Mouse (Mus musculus) spleen, postnatal 10 days (tissue): ENCODE data around the gene Rps6ka4.
A peak's percentile ranks its signal among the peaks of the same experiment; 100 is the strongest.

Experiments
- DNase-seq, 2 experiments: peaks; one replicate each; pipeline ENCODE4 v3.0.0; 2021 to 2022; ENCODE audit warnings: low spot score in 2 of 2

The Rps6ka4 gene

DNA sequence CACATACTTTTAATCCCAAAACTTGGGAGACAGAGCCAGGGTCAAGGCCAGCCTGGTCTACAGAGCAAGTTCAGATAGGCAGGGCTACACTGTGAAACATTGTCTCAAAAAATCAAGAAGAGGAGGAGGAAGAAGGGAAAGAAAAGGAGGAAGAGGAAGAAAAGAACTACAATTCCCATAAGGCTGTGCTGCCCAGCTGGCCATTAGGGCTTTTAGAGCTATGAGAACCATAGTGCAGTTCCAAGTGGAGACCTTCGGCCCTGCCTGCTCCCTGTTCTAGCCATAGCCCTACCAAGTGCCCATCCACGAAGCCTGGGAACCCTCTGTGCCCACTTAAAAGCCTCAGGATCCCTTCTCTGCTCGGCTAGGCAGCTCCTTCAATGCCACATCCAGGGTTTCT is 11.1 kb upstream of the Rps6ka4 start:
- no peak for DNase-seq

DNA sequence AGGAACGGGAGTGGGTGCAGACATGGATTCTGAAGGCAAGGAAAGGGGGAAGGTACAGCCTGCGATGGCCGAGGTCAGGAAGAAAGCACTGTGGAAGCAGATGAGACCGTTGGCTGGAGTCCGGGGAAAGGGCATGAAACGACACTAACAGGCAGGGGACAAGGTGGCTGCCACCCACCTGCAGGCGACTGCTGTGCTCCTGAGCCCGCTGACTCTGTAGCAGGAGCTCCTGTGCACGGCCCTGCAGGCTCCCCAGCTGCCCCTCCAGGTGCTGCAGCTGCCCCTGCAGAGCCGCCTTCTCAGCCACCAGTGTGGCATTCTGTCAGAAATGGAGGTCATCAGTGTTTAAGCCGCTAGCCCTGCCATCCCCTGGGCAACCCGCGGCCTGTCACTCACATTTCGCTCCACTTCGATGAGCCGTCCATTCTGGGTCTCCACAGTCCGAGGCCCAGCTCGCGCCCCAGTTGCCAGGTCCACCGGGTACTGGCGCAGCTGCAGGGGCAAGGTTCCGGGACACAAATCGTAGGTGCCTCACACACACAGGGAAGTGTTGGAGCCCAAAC is 9.2 kb upstream of the Rps6ka4 start:
- DNase-seq = no peak

DNA sequence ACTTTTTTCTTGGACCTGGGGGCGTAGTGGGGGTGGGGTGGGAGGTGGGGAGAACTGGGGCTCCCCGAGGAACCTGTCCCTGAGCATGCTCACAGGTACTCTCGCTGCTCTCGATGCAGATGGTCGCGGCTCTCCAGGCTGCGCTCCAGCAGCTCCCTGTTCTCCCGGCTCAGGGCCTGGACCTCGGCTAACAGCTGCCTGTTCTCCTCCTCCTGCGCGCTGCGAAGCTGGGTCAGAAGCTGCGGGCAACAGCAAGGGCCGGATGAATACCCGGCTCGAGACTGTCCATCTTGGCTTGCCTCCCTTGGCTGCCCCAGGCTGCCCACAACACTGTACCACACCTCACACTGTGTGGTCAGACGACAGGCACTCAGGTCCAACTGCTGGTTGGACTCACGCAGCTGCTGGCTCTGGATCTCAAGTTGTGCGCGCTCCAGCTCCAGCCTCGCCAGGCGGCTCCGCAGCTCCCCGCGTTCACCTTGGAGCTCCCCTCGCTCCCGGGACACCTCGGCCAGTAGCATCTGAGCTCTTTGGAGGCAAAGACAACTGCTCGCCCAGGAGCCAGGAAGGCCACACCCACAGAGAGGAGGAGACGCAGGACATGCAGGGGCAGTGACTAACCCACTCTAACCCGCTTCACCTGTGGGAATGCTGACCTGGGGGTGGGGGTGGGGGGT is 7.5 kb upstream of the Rps6ka4 start:
- no peak for DNase-seq

DNA sequence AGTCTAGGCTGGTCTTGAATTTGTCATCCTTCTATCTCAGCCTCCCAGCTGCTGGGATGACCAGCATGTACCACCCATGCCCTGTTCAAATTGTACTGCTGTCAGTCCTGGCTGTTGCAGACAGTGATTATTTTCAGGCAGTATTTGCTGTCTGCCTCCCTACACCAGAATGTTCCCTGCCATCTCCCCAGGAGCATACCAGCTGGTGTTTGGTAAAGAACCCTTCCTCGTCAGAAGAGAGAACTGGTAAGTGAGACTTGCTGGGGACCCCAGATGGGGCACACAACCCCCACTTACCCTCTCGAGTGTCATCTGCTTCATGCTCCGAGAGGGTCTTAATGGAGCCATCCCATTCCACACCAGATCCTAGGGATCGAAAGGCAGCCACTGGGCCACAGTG is 5.6 kb upstream of the Rps6ka4 start:
- no peak for DNase-seq

DNA sequence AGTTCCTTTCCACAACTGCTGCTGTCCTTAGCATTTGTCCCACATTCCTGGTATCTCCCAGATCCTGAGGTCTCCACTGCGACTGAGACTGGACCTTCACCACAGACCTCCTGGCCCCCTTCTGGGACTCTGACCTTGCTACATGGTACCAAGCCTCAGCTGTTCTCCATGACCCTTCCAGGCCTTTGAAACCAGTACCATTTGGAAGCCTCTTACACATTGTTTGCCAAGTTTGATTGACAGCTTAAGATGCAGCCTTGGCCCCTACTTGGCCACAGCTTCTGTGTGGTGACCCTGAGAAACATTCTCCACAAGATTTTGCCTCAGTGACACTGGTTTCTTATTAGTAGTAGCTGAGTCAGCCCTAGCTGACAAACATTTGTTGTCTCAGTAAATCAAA is 1.9 kb upstream of the Rps6ka4 start:
- no peak for DNase-seq

DNA sequence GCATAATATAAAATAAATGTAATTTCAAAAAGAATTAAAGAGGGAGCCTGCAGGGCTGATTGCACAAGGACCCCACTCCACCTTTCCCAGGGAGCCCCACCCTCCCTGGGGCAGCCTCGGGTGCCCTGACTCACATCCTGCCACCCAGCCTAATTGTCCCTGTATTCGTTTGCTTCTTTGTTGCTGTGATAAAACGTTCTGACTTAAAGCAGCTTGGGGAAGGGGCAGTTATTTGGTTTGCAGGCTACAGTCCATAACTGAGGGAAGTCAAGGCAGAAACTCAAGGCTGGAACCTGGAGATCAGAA is 809 bp upstream of the Rps6ka4 start:
- DNase-seq = no peak

DNA sequence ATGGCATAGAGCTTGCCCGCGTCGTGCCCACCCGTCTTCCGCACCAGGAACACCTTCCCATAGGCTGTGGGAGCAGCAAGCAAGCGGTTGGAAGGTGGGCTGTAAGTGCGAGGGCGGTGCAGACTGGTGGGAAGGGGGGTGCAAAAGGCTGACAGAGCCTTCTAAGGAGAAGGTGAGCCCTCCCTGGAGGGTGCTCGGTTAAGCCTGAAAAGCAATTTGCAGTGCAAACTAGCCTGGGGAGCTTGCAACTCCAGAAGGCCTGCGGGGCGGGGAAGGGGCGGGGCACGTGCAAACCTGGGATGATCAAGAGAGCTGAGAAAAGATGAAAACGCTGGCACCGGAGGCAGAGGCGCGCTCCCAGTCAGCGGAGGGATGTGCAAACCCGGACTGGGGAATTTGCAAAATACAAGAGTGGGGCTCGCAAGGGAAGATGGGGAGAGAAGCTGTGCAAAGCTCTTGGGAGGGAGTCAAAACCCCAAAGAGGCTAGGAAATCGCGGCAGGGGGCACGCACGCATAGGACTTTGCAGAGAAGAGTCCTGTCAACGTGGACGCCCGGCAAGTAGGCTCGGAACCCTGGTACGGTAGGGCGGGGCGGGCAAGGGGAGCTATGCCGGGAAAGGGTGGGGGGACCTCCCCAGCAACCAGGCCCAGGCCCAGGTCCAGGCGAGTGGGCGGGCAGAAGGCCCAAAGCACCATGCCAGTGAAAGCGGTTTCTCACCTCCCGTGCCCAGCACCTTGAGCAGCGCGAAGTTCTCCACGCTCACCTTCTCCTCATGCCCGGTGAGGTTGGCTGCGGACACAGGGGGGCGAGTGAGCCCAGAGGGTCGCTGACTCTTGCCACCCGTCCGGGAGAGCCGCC is 591 bp downstream of the Rps6ka4 start:
- peak; percentile 22 to 40 for DNase-seq

DNA sequence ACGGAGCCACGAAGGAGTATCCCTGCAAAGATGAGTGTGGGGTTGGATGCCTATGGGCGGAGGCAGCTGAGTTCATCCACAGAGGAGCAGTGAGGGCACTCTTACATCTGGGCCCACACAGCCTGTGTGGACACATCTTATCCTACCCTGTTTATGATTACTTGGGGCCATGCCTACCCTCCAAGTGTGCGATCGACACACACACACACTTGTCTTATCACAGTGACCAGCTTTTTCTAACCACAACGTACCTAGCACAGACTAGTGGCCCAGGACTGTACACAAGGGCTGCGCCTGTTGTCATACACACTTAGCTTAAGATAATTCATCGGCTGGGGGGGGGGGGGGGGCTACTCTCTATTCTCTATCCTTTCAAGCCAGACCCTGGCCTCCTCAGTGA is 8.1 kb downstream of the Rps6ka4 start:
- no peak for DNase-seq

DNA sequence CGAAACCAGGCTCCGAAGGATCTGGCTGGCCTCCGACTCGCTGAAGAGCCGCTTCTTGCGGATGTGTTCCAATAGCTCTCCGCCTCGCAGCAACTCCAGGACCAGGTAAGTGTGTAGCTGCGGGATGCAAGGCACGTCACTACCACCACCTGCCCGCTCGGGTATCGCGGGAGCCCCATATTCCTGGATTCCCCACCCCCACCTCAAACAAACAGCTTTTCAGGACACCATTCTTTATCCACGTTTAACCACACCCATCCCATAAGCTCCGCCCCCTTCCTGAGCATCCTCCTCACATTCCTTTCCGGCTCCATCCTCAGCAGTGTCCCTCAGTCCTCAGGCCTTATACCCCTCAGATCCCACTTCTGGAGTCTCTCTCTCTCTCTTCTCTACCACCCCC is 9.1 kb downstream of the Rps6ka4 start:
- no peak for DNase-seq

DNA sequence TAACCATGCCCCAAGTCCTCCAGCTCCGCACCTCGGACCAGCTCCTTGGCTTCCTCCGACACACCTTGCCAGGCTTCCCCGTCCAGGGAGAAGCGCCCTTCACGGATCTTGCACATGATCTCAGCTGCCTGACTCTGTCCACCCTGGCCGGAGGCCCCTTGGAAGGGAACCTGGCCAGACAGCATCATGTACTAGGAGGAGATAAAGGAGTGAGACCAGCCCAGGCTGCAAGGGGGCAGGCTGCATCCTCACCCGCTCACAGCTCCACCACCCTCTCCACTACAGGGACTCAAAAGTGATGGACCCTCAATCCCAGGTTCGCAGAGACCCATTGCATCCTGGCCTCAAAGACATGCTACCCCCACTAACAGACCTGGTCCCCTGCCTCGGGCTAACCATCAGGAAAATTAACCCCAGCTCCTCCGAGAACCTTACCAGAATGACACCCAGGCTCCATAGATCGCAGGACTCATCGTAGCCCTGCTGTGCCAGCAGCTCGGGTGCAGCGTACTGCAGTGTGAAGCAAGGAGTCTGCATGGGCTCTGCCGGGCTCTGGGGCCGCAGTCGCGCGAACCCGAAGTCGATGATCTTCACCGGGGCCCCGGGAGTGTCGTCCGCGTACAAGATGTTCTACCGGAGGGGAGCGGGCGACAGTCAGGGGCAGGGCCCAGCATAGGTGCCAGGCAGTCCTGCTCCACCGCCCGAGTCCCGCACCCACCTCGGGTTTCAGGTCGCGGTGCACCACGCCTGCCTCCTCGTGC is 9.7 kb downstream of the Rps6ka4 start:
- DNase-seq = no peak

DNA sequence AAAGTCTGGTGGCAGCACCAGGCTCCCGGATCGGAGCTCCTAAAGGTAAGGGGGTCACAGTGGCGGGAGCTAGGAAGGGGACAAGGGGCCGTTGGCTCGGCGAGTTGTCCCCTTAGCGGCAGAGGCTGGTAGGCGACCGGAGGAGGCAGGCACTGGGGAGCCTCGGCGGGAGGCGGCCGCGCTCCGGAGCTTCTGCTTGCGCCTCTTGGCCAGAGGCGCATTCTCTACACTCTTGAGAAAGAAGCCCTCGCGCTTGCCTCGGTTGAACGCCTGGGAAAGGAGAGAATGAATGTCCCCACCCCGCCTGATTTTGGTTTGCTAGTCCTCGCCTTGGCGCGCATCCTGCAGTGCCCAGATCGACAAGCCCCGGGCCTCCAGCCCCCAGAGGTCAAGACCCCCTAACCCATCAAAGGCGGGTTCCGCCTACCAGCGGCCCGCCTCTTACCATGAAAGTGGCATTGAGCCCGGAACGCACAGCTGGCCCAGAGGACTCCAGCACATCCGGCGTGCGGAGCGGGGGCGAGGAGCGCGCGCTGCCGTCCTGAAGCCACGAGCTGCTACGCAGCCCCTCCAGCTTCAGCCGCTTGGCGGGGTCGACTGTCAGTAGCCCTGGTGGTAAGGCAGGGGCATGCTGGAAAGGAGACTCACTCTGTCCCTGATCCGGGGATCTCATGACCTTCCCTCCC is 10.4 kb downstream of the Rps6ka4 start:
- no peak for DNase-seq

DNA sequence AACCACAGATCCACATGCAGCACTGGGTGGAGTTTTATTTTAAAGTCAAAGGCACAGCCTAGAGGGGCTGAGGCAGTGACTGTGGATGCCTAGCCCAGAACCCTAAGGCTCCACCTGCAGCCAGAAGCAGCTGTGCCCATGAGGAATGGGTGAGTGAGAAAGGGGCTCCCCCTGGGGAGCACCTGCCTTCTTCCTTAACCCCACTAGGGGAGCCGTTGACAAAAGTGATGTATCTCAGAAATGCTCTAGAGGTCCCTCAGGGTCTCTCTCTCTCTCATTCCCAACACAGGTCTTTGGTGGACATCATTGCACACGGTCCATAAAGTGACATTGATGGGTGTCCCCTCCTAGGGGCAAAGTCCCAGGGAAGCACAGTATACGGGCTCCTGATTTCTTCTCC is 11.4 kb downstream of the Rps6ka4 start:
- DNase-seq = no peak

DNA sequence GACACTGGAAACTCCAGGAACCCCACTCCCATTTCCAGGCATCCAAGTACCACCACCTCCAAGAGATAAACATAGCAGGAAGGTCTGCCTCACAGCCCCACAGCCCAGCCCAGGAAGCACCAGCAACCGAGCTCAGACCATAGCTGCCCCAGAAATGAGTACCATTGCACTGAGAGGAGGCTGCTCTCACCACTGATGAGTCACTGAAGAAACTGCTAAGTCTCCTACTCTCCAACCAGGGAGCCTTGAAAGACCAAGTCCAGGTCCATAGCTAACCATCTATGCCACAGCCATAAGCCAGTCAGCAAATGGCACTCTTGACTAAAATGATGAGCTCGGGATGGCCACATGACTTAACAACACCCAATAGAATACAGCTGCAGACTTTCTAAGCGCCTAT is 13.8 kb downstream of the Rps6ka4 start:
- no peak for DNase-seq

DNA sequence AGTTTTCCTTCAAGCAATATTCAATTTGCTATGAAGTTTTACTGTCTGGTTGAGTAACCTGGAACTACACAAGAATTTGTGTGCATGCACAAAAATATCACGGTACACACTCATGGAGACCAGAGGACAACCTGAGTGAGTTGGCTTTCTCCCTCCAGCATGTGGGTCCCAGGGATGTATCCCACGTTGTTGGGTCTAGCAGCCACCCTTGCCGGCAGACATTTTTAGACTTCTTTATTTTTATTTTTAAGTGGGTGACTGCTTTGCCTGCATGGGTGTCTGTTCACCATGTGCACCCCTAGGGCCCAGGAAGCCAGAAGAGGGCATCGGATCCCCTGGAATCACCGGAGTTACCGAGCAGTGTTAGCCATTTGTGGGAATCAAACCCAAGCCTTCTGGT is 15.1 kb downstream of the Rps6ka4 start:
- DNase-seq = no peak

DNA sequence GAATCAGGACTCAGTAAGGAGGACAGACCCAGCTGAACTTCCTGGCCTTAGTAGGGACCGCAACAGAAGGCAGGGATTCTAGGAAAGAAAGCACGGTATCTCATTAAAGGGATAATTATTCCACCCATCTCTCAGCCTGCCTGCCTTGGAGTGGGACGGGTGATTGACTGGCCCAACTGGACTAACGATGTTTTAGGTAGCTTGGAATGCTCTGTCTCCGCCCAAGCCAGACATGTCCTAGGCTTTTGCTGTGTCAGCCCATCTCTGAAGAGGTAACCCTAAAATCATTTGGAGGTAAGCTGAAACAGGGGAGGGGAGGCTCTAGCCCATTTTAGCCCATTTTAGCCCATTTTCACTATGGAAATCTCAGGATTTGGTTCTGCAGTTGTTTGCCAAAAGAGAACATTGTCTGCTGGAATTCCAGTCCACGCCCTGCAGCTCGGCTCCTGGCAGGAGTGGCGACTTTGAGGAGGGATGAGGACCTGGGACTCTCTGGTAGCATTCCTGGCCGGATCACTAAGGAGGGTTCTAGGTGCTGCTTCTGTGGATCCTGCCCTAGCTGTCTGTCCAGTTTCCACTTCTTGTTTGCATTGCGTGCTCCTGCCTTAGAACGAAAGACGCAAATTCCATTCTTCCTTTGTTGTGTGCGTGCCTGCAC is 19.8 kb downstream of the Rps6ka4 start:
- DNase-seq = no peak

DNA sequence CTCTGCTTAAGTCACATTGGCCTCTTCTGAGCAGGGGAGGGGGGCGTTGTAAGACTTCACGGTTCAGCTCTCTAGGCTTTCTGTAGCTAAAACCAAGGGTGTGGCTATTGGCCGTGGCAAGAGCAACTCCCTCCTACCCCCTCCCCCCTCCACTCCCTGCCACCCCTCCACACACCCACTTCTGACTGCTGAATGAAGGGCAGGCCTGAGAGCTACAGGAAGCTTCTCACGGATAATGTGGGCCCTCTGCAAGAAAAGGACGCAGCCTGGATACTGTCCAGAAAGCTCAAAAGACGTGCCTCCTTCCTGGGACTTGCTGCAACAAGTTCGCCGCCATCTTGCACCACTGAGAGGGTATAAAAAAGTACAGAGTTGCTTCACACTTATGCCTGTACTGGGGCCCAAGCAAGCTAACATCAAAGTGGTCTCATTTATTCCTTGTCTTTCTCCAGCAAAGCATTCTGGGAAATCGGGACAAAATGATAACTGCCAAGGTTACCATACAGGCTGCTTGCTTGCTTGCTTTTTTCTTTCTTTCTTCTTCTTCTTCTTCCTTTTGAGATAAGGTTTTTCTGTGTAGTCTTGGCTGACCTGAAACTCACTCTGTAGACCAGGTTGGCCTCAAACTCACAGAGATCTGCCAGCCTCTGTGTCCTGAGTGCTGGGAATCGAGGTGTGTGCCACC is 21.2 kb downstream of the Rps6ka4 start:
- no peak for DNase-seq

DNA sequence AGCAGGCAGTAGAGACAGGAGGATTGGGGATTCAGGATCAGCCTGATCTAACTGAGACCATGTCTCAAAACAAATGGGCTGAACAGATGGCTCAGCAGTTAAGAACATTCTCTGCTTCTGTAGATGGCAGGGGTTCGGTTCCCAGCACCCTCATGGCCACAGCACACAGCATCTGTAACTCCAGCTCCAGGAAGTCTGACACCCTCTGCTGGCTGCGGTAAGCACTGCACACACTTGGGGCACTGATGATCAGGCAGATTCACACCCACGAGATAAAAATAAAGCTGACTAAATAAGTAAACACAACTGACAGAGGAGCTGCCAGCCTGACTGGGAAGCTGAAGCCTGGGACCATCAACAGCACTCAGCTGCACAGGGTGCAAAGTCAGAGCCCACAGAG is 25.5 kb downstream of the Rps6ka4 start:
- no peak for DNase-seq

DNA sequence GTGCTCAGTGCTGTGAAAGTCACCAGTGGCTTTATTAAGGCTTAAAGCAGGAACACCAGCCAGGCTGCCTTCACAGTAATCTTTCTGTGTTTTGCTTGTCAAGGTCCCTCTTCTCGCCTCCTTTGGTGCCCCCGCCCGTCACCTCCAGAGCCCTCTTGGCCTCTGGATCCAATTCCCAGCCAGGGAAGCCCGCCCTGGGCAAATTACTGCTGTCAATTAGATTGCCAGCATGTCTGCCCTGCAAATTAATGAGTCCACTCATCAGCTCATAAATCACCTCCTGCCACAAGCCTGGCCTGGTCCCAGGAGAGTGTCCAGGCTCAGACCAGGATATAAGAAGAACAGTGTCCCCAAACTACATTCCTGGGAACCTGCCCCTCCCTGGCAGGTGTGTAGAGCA is 26.1 kb downstream of the Rps6ka4 start:
- no peak for DNase-seq
